Mouse (Mus musculus): ENCODE data around the gene Tlr3.

The Tlr3 gene

GRCm38 (mm10) chr8:45410882-45411281 lies at the start of gene Tlr3:
Gene Tlr3, minus strand, starts transcription at chr8:45411080.
- peak; percentile 9 for DNase-seq (ENCODE audit: low read depth, low spot score)

- no peak for DNase-seq (ENCODE audit: low read depth, low spot score)
These were observed 47.0 kb upstream of the Tlr3 start for GRCm38 (mm10) chr8:45457874-45458273.

- DNase-seq (ENCODE audit: low read depth, low spot score) = peak; percentile 72
These were observed 43.5 kb upstream of the Tlr3 start for GRCm38 (mm10) chr8:45454426-45454825.

GRCm38 (mm10) chr8:45452115-45452514 lies 41.2 kb upstream of the Tlr3 start:
- no peak for DNase-seq (ENCODE audit: low read depth, low spot score)

- DNase-seq (ENCODE audit: low read depth, low spot score) = no peak
These were observed 38.0 kb upstream of the Tlr3 start for GRCm38 (mm10) chr8:45448842-45449241.

GRCm38 (mm10) chr8:45448257-45448656 lies 37.4 kb upstream of the Tlr3 start:
- DNase-seq (ENCODE audit: low read depth, low spot score) = no peak

GRCm38 (mm10) chr8:45438899-45439535 lies 28.1 kb upstream of the Tlr3 start:
- DNase-seq (ENCODE audit: low read depth, low spot score) = peak; percentile 50

GRCm38 (mm10) chr8:45420151-45420550 lies 9.3 kb upstream of the Tlr3 start:
- DNase-seq (ENCODE audit: low read depth, low spot score) = no peak

GRCm38 (mm10) chr8:45414965-45415364 lies 4.1 kb upstream of the Tlr3 start:
- DNase-seq (ENCODE audit: low read depth, low spot score) = no peak

- DNase-seq (ENCODE audit: low read depth, low spot score) = peak; percentile 80
These were observed 567 bp downstream of the Tlr3 start for GRCm38 (mm10) chr8:45410146-45410880.

GRCm38 (mm10) chr8:45409702-45410101 lies 1.2 kb downstream of the Tlr3 start:
- no peak for DNase-seq (ENCODE audit: low read depth, low spot score)

GRCm38 (mm10) chr8:45383250-45383649 lies 27.6 kb downstream of the Tlr3 start:
- DNase-seq (ENCODE audit: low read depth, low spot score) = no peak

- DNase-seq (ENCODE audit: low read depth, low spot score) = no peak
These were observed 28.9 kb downstream of the Tlr3 start, which contains the start of gene Fam149a for GRCm38 (mm10) chr8:45381963-45382347. Gene Fam149a, minus strand, starts transcription at chr8:45382291.

GRCm38 (mm10) chr8:45381075-45381962 lies 29.6 kb downstream of the Tlr3 start:
- DNase-seq (ENCODE audit: low read depth, low spot score) = peak; percentile 31

- DNase-seq (ENCODE audit: low read depth, low spot score) = peak; percentile 45
These were observed 30.3 kb downstream of the Tlr3 start for GRCm38 (mm10) chr8:45380598-45380997.

GRCm38 (mm10) chr8:45374071-45374470 lies 36.8 kb downstream of the Tlr3 start:
- no peak for DNase-seq (ENCODE audit: low read depth, low spot score)

- DNase-seq (ENCODE audit: low read depth, low spot score) = no peak
These were observed 43.7 kb downstream of the Tlr3 start for GRCm38 (mm10) chr8:45367154-45367553.

- no peak for DNase-seq (ENCODE audit: low read depth, low spot score)
These were observed 47.7 kb downstream of the Tlr3 start for GRCm38 (mm10) chr8:45363220-45363619.

- peak; percentile 18 for DNase-seq (ENCODE audit: low read depth, low spot score)
These were observed 48.6 kb downstream of the Tlr3 start for GRCm38 (mm10) chr8:45362323-45362722.

- peak; percentile 49 for DNase-seq (ENCODE audit: low read depth, low spot score)
These were observed 51.7 kb downstream of the Tlr3 start for GRCm38 (mm10) chr8:45359091-45359605.

- no peak for DNase-seq (ENCODE audit: low read depth, low spot score)
These were observed 52.6 kb downstream of the Tlr3 start for GRCm38 (mm10) chr8:45358132-45358918.
